Mouse (Mus musculus): ENCODE data around the gene Bmp2.

- TF ChIP-seq CTCF (IDR thresholded peaks at IDR 0.05; ENCODE audit: extremely low read depth, insufficient read depth, insufficient read length, insufficient replicate concordance) = no peak
- no peak for TF ChIP-seq POLR2A (IDR thresholded peaks at IDR 0.05; ENCODE audit: low read depth, low read length)
These were observed 26.3 kb upstream of the Bmp2 start for GRCm38 (mm10) chr2:133525621-133526181.
